Mouse (Mus musculus): ENCODE measurements around the gene Hmgn3. TPM values are rescaled to one million over a fixed set of nuclear protein-coding genes. Genes with fewer than 3 reads are reported as not detected.

Gene Hmgn3
- polyA plus RNA-seq, 1 experiment from 2014 or later = 213 TPM

DNA sequence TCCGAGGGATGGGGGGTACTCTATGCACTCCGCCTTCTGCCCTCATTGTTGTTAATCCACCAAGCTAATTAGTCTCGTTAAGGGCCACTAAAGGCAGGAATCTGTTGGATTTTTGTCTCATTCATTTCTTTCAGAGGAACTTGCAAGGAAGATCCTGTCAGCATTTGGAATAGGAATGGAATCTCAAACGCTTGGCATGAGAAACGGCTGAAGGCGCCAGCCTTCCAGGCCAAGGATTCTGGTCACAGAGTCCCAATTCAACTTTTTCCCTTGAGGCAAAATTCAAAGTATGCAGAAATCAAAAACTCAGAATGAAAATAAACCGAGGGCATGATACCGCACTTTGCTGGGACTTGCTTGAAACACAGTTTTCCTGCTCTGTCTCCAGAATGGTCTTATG, 48.7 kb downstream of the Hmgn3 start:
- Histone ChIP-seq H3K36me3 (ENCODE audit: poor library complexity, severe bottlenecking) (no peaks in the 10 kb centered on the region), H3K4me1 (peaks cover 24% of the 10 kb centered on the region), H3K27ac (peak overlapping the region; percentile 60; the same call in 1 of the 2 replicates), H3K4me2 (0 out of 2 replicates have a peak overlapping the region, but pooled peaks have one; percentile 6), H3K27me3 (no peaks in the 10 kb centered on the region), H3K9ac (no peak overlapping the region), H3K4me3 (no peak overlapping the region), H3K9me3 (replicated peaks) (no peaks in the 10 kb centered on the region)
- WGBS = 19% methylated on average over 8 of the region's 8 CpGs
- no peak for ATAC-seq

DNA sequence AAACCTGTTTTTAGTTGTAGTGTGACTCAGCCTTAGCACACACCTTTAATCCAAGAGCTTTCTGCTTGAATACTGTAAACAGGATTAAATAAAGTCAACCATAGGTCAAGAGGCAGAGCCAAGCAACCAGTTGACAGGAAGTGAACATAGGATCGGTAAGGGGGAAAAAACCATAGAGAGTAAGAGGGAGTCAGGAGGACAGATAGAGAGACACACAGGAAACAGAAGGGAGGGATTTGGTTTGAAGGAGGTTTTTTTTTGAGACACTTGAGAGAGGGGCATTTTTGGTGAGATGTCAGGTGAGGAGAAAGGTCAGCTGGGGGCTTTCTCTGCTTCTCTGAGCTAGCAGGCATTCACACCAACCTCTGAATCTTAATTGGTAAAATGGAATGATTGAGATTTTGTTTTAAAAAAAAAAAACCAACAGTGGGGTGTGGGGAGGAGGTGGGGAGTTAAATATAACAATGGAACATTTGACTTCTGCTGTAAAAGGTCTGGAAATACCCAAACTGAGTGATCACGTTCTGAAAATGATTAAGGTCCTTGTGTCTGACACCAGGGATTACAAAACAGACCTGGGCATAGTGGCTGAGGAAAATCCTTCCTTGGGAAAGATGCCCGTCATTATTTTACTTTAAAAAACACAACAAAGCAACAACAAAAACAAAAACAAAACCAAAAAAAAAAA, 51.7 kb downstream of the Hmgn3 start:
- no peaks in the 10 kb centered on the region for H3K27me3 ChIP-seq
- no peak overlapping the region for H3K4me3 ChIP-seq
- ATAC-seq = no peak
- no peak overlapping the region for H3K27ac ChIP-seq
- 76% methylated on average over 3 of the region's 3 CpGs for WGBS
- no peaks in the 10 kb centered on the region for H3K9me3 ChIP-seq (replicated peaks)
- H3K9ac ChIP-seq = no peak overlapping the region
- H3K4me1 ChIP-seq = peaks cover 22% of the 10 kb centered on the region
- no peak overlapping the region for H3K4me2 ChIP-seq
- H3K36me3 ChIP-seq (ENCODE audit: poor library complexity, severe bottlenecking) = no peaks in the 10 kb centered on the region

DNA sequence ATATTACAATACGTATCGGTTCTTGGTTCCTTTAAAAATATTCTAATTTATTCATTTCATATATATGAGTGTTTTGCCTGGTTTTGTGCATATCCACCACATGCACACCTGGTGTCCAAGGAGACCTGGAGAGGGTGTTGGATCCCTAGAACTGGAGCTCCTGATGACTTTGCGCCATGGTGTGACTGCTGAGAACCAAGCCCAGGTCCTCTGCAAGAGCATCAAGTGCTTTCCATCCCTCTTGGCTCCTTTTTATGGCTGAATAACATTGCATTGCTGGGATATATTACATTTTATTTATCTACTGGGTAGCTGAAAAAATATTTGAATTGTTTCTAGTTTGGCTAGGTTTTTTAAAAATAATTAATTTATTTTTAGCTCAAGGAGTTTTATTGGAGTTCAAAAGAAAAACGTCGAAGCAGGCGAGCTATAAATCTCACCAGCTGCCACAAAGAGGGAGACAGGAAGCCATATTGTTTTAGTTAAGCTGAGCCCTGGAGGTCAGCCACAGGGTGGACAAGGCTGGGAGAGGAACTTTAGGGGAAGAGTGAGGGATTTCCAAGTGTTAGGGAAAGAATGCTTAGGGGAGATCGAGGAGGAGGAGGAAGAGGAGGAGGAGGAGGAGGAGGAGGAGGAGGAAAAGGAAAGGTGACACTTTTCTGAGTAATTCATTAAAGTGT, 62.6 kb downstream of the Hmgn3 start:
- H3K4me1 ChIP-seq = no peaks in the 10 kb centered on the region
- ATAC-seq = no peak
- H3K36me3 ChIP-seq (ENCODE audit: poor library complexity, severe bottlenecking) = no peaks in the 10 kb centered on the region
- no peaks in the 10 kb centered on the region for H3K27me3 ChIP-seq
- no peak overlapping the region for H3K27ac ChIP-seq
- H3K9ac ChIP-seq = no peak overlapping the region
- 82% methylated on average over 7 of the region's 7 CpGs for WGBS
- H3K4me2 ChIP-seq = no peak overlapping the region
- no peaks in the 10 kb centered on the region for H3K9me3 ChIP-seq (replicated peaks)
- no peak overlapping the region for H3K4me3 ChIP-seq

DNA sequence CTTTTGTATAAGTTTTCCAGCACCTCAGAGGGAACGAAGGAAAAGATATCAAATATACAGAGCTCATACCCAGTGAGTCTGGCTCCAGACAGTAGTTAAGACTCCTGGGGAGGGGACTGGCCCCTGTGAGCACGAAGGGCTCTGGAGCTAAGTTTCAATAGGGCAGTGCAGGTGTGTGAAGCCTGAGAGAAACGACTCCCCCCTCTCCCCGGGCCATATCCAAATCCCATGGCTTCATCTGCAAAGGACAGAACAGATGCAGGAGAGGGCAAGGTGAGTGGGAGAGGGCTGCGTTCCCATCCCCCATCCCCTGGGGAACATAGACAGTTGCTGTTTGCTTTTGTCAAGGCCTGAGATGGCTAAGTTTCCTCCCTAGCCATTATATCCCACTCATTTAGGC, 63.4 kb downstream of the Hmgn3 start:
- Histone ChIP-seq H3K27ac (no peak overlapping the region), H3K27me3 (no peaks in the 10 kb centered on the region), H3K4me1 (no peaks in the 10 kb centered on the region), H3K9me3 (replicated peaks) (no peaks in the 10 kb centered on the region), H3K36me3 (ENCODE audit: poor library complexity, severe bottlenecking) (no peaks in the 10 kb centered on the region), H3K4me3 (no peak overlapping the region), H3K9ac (no peak overlapping the region), H3K4me2 (no peak overlapping the region)
- no peak for ATAC-seq
- 53% methylated on average over 5 of the region's 5 CpGs for WGBS

DNA sequence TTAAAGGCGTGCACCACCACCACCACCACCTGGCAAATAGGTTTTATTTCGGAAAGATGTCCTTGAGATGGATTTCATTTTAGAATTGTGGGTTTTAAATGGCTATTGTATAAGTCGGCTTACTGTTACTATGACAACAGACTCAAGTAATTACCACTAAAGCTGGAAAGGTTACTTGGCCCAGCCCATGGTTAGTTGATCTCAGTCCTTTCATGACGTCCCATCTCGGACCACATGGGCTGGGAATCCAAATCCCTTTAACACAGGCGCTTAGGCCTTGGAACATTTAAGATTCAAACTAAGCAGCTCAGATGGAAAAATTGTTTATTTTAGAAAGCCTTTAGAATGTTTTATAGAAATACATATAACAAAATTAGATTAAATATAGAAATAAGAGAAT, 64.2 kb downstream of the Hmgn3 start:
- no peak overlapping the region for H3K4me3 ChIP-seq
- no peaks in the 10 kb centered on the region for H3K27me3 ChIP-seq
- no peak overlapping the region for H3K9ac ChIP-seq
- no peaks in the 10 kb centered on the region for H3K9me3 ChIP-seq (replicated peaks)
- no peaks in the 10 kb centered on the region for H3K4me1 ChIP-seq
- H3K4me2 ChIP-seq = no peak overlapping the region
- H3K36me3 ChIP-seq (ENCODE audit: poor library complexity, severe bottlenecking) = no peaks in the 10 kb centered on the region
- WGBS = 52% methylated on average over 6 of the region's 6 CpGs
- H3K27ac ChIP-seq = no peak overlapping the region
- no peak; the same call in 1 of the 2 replicates for ATAC-seq

DNA sequence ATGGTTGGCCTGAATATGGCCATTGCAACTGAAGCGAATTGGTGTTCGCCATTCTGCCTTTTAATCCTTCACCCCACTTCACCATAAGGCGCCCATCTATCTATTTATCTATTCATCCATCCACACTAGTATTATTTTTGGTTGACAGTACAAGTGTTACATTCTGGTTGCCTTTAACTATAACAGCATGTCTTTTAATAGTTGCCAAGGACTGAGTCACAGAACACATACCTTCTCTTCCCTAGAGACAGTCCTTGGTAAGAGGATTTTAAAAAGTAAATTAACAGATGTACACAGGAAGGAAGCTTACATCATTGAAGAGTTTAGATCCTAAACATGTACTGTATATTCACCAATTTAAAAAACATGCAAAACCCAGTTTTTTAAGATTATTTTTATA, 66.8 kb downstream of the Hmgn3 start:
- Histone ChIP-seq H3K27me3 (no peaks in the 10 kb centered on the region), H3K9ac (no peak overlapping the region), H3K36me3 (ENCODE audit: poor library complexity, severe bottlenecking) (no peaks in the 10 kb centered on the region), H3K27ac (no peak overlapping the region), H3K4me2 (no peak overlapping the region), H3K9me3 (replicated peaks) (no peaks in the 10 kb centered on the region), H3K4me3 (no peak overlapping the region), H3K4me1 (no peaks in the 10 kb centered on the region)
- WGBS = 93% methylated on average over 3 of the region's 3 CpGs
- no peak for ATAC-seq

DNA sequence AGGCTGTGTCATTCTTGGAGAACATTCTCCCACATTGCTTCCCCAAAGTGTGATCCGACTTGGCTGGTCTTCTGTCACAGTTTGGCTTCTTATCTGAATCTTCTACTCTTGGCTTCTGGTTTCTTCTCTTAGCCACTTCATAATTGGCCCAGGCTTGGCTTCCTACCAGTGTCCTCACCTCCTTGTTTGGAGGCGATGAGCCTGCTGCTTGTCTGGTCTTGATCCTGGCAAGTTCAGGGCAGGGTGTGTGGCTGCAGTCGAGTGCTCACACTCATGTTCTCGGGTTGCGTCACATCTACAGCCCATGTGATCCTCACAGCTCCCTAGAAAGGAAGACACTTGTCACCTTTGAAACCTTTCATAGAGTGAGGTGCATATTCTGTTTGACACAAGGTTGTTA, 78.2 kb downstream of the Hmgn3 start:
- Histone ChIP-seq H3K4me2 (no peak overlapping the region), H3K4me3 (no peak overlapping the region), H3K9ac (no peak overlapping the region), H3K36me3 (ENCODE audit: poor library complexity, severe bottlenecking) (no peaks in the 10 kb centered on the region), H3K4me1 (no peaks in the 10 kb centered on the region), H3K27ac (no peak overlapping the region), H3K9me3 (replicated peaks) (no peaks in the 10 kb centered on the region), H3K27me3 (no peaks in the 10 kb centered on the region)
- ATAC-seq = no peak
- 92% methylated on average over 5 of the region's 5 CpGs for WGBS

DNA sequence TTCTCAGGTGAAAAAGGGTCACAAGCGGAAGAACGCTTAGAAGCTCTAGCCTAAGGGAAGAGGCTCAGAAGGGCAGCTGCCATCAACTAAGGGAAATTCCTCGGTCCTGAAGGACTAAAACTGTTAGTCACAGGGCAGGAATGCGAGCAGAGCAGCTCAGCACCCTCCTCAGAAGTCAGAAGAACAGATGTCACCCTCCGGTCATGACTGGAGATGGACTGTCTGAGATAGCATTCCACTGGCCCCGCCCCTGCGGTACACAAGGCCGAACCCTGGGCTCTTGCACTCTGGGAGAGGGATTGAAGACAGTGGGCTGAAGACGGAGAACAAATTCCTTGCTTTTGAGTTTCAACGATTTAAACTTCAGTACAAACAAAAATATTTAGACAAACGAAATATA, 85.2 kb downstream of the Hmgn3 start:
- no peaks in the 10 kb centered on the region for H3K36me3 ChIP-seq (ENCODE audit: poor library complexity, severe bottlenecking)
- no peaks in the 10 kb centered on the region for H3K4me1 ChIP-seq
- H3K9me3 ChIP-seq (replicated peaks) = no peaks in the 10 kb centered on the region
- no peak overlapping the region for H3K9ac ChIP-seq
- no peak overlapping the region for H3K4me3 ChIP-seq
- H3K27me3 ChIP-seq = no peaks in the 10 kb centered on the region
- ATAC-seq = no peak
- WGBS = 86% methylated on average over 11 of the region's 11 CpGs
- no peak overlapping the region for H3K27ac ChIP-seq
- H3K4me2 ChIP-seq = no peak overlapping the region

Other genes with a start within 250 kb of the Hmgn3 start
- gene Phip, start 171.2 kb downstream of the Hmgn3 start, polyA plus RNA-seq (2015; fragmentation: Nextera tagmentation; extraction: Ambion mirVana) = 160 and 163 TPM in 2 replicates